Mouse (Mus musculus): ENCODE data around the gene Capzb. TPM values are rescaled to one million over a fixed set of nuclear protein-coding genes. Genes with fewer than 3 reads are reported as not detected.
A peak's percentile ranks its signal among the peaks of the same experiment; 100 is the strongest.

Gene Capzb
- polyA plus RNA-seq, 1 experiment from 2014 or later, result 278 TPM

GRCm38 (mm10) chr4:139307916-139308315 lies 115.2 kb downstream of the Capzb start:
- Histone ChIP-seq H3K27me3 (replicated peaks; ENCODE audit: control insufficient read depth, insufficient read depth, low read length) (no peaks in the 10 kb centered on the region), H3K27ac (ENCODE audit: low read depth, low read length) (no peak overlapping the region), H3K4me1 (ENCODE audit: control insufficient read depth, insufficient read depth, low read length) (peaks cover 14% of the 10 kb centered on the region), H3K9me3 (replicated peaks; ENCODE audit: control insufficient read depth, low read length) (no peaks in the 10 kb centered on the region), H3K4me3 (ENCODE audit: low read depth, low read length) (no peak overlapping the region), H3K9ac (ENCODE audit: low read length) (no peak overlapping the region), H3K36me3 (ENCODE audit: control insufficient read depth, insufficient read depth, low read length) (peaks cover 3% of the 10 kb centered on the region; the same call in 1 of the 2 replicates), H3K4me2 (ENCODE audit: low read length) (no peak overlapping the region)
- ATAC-seq (no peak), DNase-seq (ENCODE audit: low spot score) (no peak)
- 82% methylated on average over 5 of the region's 5 CpGs for WGBS

GRCm38 (mm10) chr4:139309651-139310050 lies 117.0 kb downstream of the Capzb start:
- H3K4me1 ChIP-seq (ENCODE audit: control insufficient read depth, insufficient read depth, low read length), result peaks cover 14% of the 10 kb centered on the region
- DNase-seq (ENCODE audit: low spot score) (no peak), ATAC-seq (no peak)
- WGBS, result 20% methylated on average over 6 of the region's 6 CpGs
- H3K36me3 ChIP-seq (ENCODE audit: control insufficient read depth, insufficient read depth, low read length), result peaks cover 8% of the 10 kb centered on the region; the same call in 1 of the 2 replicates
- H3K9ac ChIP-seq (ENCODE audit: low read length), result peak overlapping the region; percentile 87
- peak overlapping the region; percentile 95 for H3K4me2 ChIP-seq (ENCODE audit: low read length)
- no peak overlapping the region for H3K27ac ChIP-seq (ENCODE audit: low read depth, low read length)
- H3K27me3 ChIP-seq (replicated peaks; ENCODE audit: control insufficient read depth, insufficient read depth, low read length), result no peaks in the 10 kb centered on the region
- no peaks in the 10 kb centered on the region for H3K9me3 ChIP-seq (replicated peaks; ENCODE audit: control insufficient read depth, low read length)
- peak overlapping the region; percentile 84 for H3K4me3 ChIP-seq (ENCODE audit: low read depth, low read length)

GRCm38 (mm10) chr4:139310171-139310898 lies 117.6 kb downstream of the Capzb start, which contains the start of the genes Pqlc2 and Akr7a5:
Gene Pqlc2, minus strand, starts transcription at chr4:139310708.
Gene Akr7a5, plus strand, starts transcription at chr4:139310744.
- DNase-seq (ENCODE audit: low spot score), result peak; percentile 97
- Histone ChIP-seq H3K27ac (ENCODE audit: low read depth, low read length) (0 out of 2 replicates have a peak within 1 kb of the TSS, but pooled peaks have one; percentile 33), H3K4me1 (ENCODE audit: control insufficient read depth, insufficient read depth, low read length) (peaks cover 14% of the 10 kb centered on the region), H3K27me3 (replicated peaks; ENCODE audit: control insufficient read depth, insufficient read depth, low read length) (no peaks in the 10 kb centered on the region), H3K36me3 (ENCODE audit: control insufficient read depth, insufficient read depth, low read length) (peaks cover 12% of the 10 kb centered on the region), H3K9ac (ENCODE audit: low read length) (peak within 1 kb of the TSS; percentile 87), H3K4me2 (ENCODE audit: low read length) (peak within 1 kb of the TSS; percentile 95), H3K9me3 (replicated peaks; ENCODE audit: control insufficient read depth, low read length) (no peaks in the 10 kb centered on the region), H3K4me3 (ENCODE audit: low read depth, low read length) (peak within 1 kb of the TSS; percentile 84)
- WGBS, result under 1% methylated on average over 54 of the region's 63 CpGs
- ATAC-seq, result peak; percentile 91

GRCm38 (mm10) chr4:139310899-139311701 lies 118.4 kb downstream of the Capzb start:
- peak; percentile 76; the same call in 1 of the 2 replicates for ATAC-seq
- under 1% methylated on average over 53 of the region's 53 CpGs for WGBS
- peak overlapping the region; percentile 84 for H3K4me3 ChIP-seq (ENCODE audit: low read depth, low read length)
- no peaks in the 10 kb centered on the region for H3K27me3 ChIP-seq (replicated peaks; ENCODE audit: control insufficient read depth, insufficient read depth, low read length)
- peaks cover 14% of the 10 kb centered on the region for H3K4me1 ChIP-seq (ENCODE audit: control insufficient read depth, insufficient read depth, low read length)
- H3K9me3 ChIP-seq (replicated peaks; ENCODE audit: control insufficient read depth, low read length), result no peaks in the 10 kb centered on the region
- peak; percentile 44 for DNase-seq (ENCODE audit: low spot score)
- 0 out of 2 replicates have a peak overlapping the region, but pooled peaks have one; percentile 33 for H3K27ac ChIP-seq (ENCODE audit: low read depth, low read length)
- peak overlapping the region; percentile 95 for H3K4me2 ChIP-seq (ENCODE audit: low read length)
- H3K9ac ChIP-seq (ENCODE audit: low read length), result peak overlapping the region; percentile 87
- H3K36me3 ChIP-seq (ENCODE audit: control insufficient read depth, insufficient read depth, low read length), result peaks cover 16% of the 10 kb centered on the region

GRCm38 (mm10) chr4:139311707-139312106 lies 119.0 kb downstream of the Capzb start:
- Histone ChIP-seq H3K4me1 (ENCODE audit: control insufficient read depth, insufficient read depth, low read length) (peaks cover 14% of the 10 kb centered on the region), H3K27me3 (replicated peaks; ENCODE audit: control insufficient read depth, insufficient read depth, low read length) (no peaks in the 10 kb centered on the region), H3K4me3 (ENCODE audit: low read depth, low read length) (peak overlapping the region; percentile 84), H3K4me2 (ENCODE audit: low read length) (peak overlapping the region; percentile 95), H3K27ac (ENCODE audit: low read depth, low read length) (no peak overlapping the region), H3K36me3 (ENCODE audit: control insufficient read depth, insufficient read depth, low read length) (peaks cover 18% of the 10 kb centered on the region), H3K9ac (ENCODE audit: low read length) (peak overlapping the region; percentile 87), H3K9me3 (replicated peaks; ENCODE audit: control insufficient read depth, low read length) (no peaks in the 10 kb centered on the region)
- ATAC-seq (no peak), DNase-seq (ENCODE audit: low spot score) (no peak)
- 16% methylated on average over 14 of the region's 14 CpGs for WGBS

GRCm38 (mm10) chr4:139312632-139313031 lies 119.9 kb downstream of the Capzb start:
- H3K27ac ChIP-seq (ENCODE audit: low read depth, low read length), result no peak overlapping the region
- no peak for ATAC-seq
- H3K9ac ChIP-seq (ENCODE audit: low read length), result no peak overlapping the region
- no peaks in the 10 kb centered on the region for H3K27me3 ChIP-seq (replicated peaks; ENCODE audit: control insufficient read depth, insufficient read depth, low read length)
- peak; percentile 46 for DNase-seq (ENCODE audit: low spot score)
- peaks cover 14% of the 10 kb centered on the region for H3K4me1 ChIP-seq (ENCODE audit: control insufficient read depth, insufficient read depth, low read length)
- H3K9me3 ChIP-seq (replicated peaks; ENCODE audit: control insufficient read depth, low read length), result no peaks in the 10 kb centered on the region
- no peak overlapping the region for H3K4me3 ChIP-seq (ENCODE audit: low read depth, low read length)
- peaks cover 28% of the 10 kb centered on the region for H3K36me3 ChIP-seq (ENCODE audit: control insufficient read depth, insufficient read depth, low read length)
- H3K4me2 ChIP-seq (ENCODE audit: low read length), result no peak overlapping the region
- WGBS, result 53% methylated on average over 4 of the region's 4 CpGs

GRCm38 (mm10) chr4:139318449-139318848 lies 125.8 kb downstream of the Capzb start:
- no peaks in the 10 kb centered on the region for H3K9me3 ChIP-seq (replicated peaks; ENCODE audit: control insufficient read depth, low read length)
- H3K36me3 ChIP-seq (ENCODE audit: control insufficient read depth, insufficient read depth, low read length), result peaks cover 37% of the 10 kb centered on the region
- no peaks in the 10 kb centered on the region for H3K4me1 ChIP-seq (ENCODE audit: control insufficient read depth, insufficient read depth, low read length)
- H3K27me3 ChIP-seq (replicated peaks; ENCODE audit: control insufficient read depth, insufficient read depth, low read length), result no peaks in the 10 kb centered on the region
- H3K27ac ChIP-seq (ENCODE audit: low read depth, low read length), result no peak overlapping the region
- DNase-seq (ENCODE audit: low spot score) (no peak), ATAC-seq (no peak)
- 93% methylated on average over 11 of the region's 11 CpGs for WGBS
- H3K4me2 ChIP-seq (ENCODE audit: low read length), result no peak overlapping the region
- no peak overlapping the region for H3K9ac ChIP-seq (ENCODE audit: low read length)
- no peak overlapping the region for H3K4me3 ChIP-seq (ENCODE audit: low read depth, low read length)

- 94% methylated on average over 4 of the region's 4 CpGs for WGBS
- Histone ChIP-seq H3K9me3 (replicated peaks; ENCODE audit: control insufficient read depth, low read length) (no peaks in the 10 kb centered on the region), H3K4me3 (ENCODE audit: low read depth, low read length) (no peak overlapping the region), H3K27ac (ENCODE audit: low read depth, low read length) (no peak overlapping the region), H3K9ac (ENCODE audit: low read length) (no peak overlapping the region), H3K4me2 (ENCODE audit: low read length) (no peak overlapping the region), H3K4me1 (ENCODE audit: control insufficient read depth, insufficient read depth, low read length) (no peaks in the 10 kb centered on the region), H3K27me3 (replicated peaks; ENCODE audit: control insufficient read depth, insufficient read depth, low read length) (no peaks in the 10 kb centered on the region), H3K36me3 (ENCODE audit: control insufficient read depth, insufficient read depth, low read length) (peaks cover 31% of the 10 kb centered on the region)
- DNase-seq (ENCODE audit: low spot score) (no peak), ATAC-seq (no peak)
Observed at GRCm38 (mm10) chr4:139319740-139320139, 127.0 kb downstream of the Capzb start.

All from forebrain, embryonic 14.5 days (tissue).